Mouse (Mus musculus) gonadal fat pad, adult 2 months (tissue): ENCODE data around the gene Lhx3. TPM values are rescaled to one million over a fixed set of nuclear protein-coding genes. Genes with fewer than 3 reads are reported as not detected.

Experiments used
- polyA plus RNA-seq: library from polyadenylated mRNA; depleted of rRNA; stranded (reverse); fragments of >200 nt; gene quantifications from 2 replicates; pipeline ENCODE4 v1.2.3, GENCODE M21; 2012; rRNA removed

Lhx3 gene
- polyA plus RNA-seq, 1 experiment, result 0.07 TPM

Other genes with a start within 250 kb of the Lhx3 start
- 13.0 and 17.7 TPM in 2 replicates for gene Camsap1, start 225.0 kb downstream of the Lhx3 start, polyA plus RNA-seq
- gene Ubac1, start 186.5 kb downstream of the Lhx3 start, polyA plus RNA-seq, result 39.0 and 58.8 TPM in 2 replicates
- gene Nacc2, start 85.1 kb downstream of the Lhx3 start, polyA plus RNA-seq, result 34.9 and 43.5 TPM in 2 replicates
- gene Qsox2, start 29.2 kb upstream of the Lhx3 start, polyA plus RNA-seq, result 51.8 and 70.0 TPM in 2 replicates
- gene Ccdc187, start 86.3 kb upstream of the Lhx3 start, polyA plus RNA-seq, result 6.0 and 10.6 TPM in 2 replicates
- 14.8 and 17.7 TPM in 2 replicates for gene Gpsm1, start 107.2 kb upstream of the Lhx3 start, polyA plus RNA-seq
- 19.0 and 23.4 TPM in 2 replicates for gene Dnlz, start 143.8 kb upstream of the Lhx3 start, polyA plus RNA-seq
- gene Card9, start 152.6 kb upstream of the Lhx3 start, polyA plus RNA-seq, result 11.8 and 15.7 TPM in 2 replicates
- 69.7 and 95.4 TPM in 2 replicates for gene Snapc4, start 172.4 kb upstream of the Lhx3 start, polyA plus RNA-seq
- gene Entr1, start 181.0 kb upstream of the Lhx3 start, polyA plus RNA-seq, result 121 and 129 TPM in 2 replicates
- 44.4 and 52.8 TPM in 2 replicates for gene Pmpca, start 181.1 kb upstream of the Lhx3 start, polyA plus RNA-seq
- gene Inpp5e, start 200.9 kb upstream of the Lhx3 start, polyA plus RNA-seq, result 24.9 and 28.2 TPM in 2 replicates
- gene Sec16a, start 236.9 kb upstream of the Lhx3 start, polyA plus RNA-seq, result 115 and 122 TPM in 2 replicates